Mouse (Mus musculus): Measurements from ENCODE around the gene Rasgef1b. TPM values are rescaled to one million over a fixed set of nuclear protein-coding genes. Genes with fewer than 3 reads are reported as not detected.

Gene Rasgef1b
- polyA plus RNA-seq, 1 experiment from 2014 or later, result 66.1 TPM

- Histone ChIP-seq H3K4me2 (no peak overlapping the region), H3K27me3 (no peaks in the 10 kb centered on the region), H3K9ac (no peak overlapping the region), H3K4me1 (replicated peaks) (0 out of 2 replicates have a peak, but pooled peaks cover 3% of the 10 kb centered on the region), H3K36me3 (no peaks in the 10 kb centered on the region), H3K4me3 (no peak overlapping the region), H3K9me3 (no peaks in the 10 kb centered on the region), H3K27ac (replicated peaks) (no peak overlapping the region)
- WGBS, result 88% methylated on average over 4 of the region's 4 CpGs
- ATAC-seq (ENCODE audit: low read depth), result no peak
Measured at GRCm38 (mm10) chr5:99422856-99423255, 306.0 kb downstream of the Rasgef1b start.

GRCm38 (mm10) chr5:99422092-99422491 is 306.8 kb downstream of the Rasgef1b start:
- H3K9me3 ChIP-seq, result no peaks in the 10 kb centered on the region
- ATAC-seq (ENCODE audit: low read depth), result no peak
- no peak overlapping the region for H3K9ac ChIP-seq
- H3K4me1 ChIP-seq (replicated peaks), result no peaks in the 10 kb centered on the region
- no peaks in the 10 kb centered on the region for H3K36me3 ChIP-seq
- H3K4me3 ChIP-seq, result no peak overlapping the region
- H3K27ac ChIP-seq (replicated peaks), result no peak overlapping the region
- H3K4me2 ChIP-seq, result no peak overlapping the region
- WGBS, result 86% methylated on average over 6 of the region's 6 CpGs
- no peaks in the 10 kb centered on the region for H3K27me3 ChIP-seq

GRCm38 (mm10) chr5:99419872-99420271 is 309.0 kb downstream of the Rasgef1b start:
- Histone ChIP-seq H3K9ac (no peak overlapping the region), H3K27ac (replicated peaks) (no peak overlapping the region), H3K36me3 (no peaks in the 10 kb centered on the region), H3K4me1 (replicated peaks) (no peaks in the 10 kb centered on the region), H3K4me2 (no peak overlapping the region), H3K4me3 (no peak overlapping the region), H3K27me3 (no peaks in the 10 kb centered on the region), H3K9me3 (no peaks in the 10 kb centered on the region)
- WGBS, result 77% methylated on average over 2 of the region's 2 CpGs
- ATAC-seq (ENCODE audit: low read depth), result no peak

GRCm38 (mm10) chr5:99416902-99417301 is 312.0 kb downstream of the Rasgef1b start:
- H3K4me2 ChIP-seq, result no peak overlapping the region
- no peaks in the 10 kb centered on the region for H3K4me1 ChIP-seq (replicated peaks)
- no peak overlapping the region for H3K9ac ChIP-seq
- ATAC-seq (ENCODE audit: low read depth), result no peak
- WGBS, result 84% methylated on average over 21 of the region's 21 CpGs
- H3K9me3 ChIP-seq, result no peaks in the 10 kb centered on the region
- H3K4me3 ChIP-seq, result no peak overlapping the region
- H3K27me3 ChIP-seq, result no peaks in the 10 kb centered on the region
- no peaks in the 10 kb centered on the region for H3K36me3 ChIP-seq
- H3K27ac ChIP-seq (replicated peaks), result no peak overlapping the region

DNA sequence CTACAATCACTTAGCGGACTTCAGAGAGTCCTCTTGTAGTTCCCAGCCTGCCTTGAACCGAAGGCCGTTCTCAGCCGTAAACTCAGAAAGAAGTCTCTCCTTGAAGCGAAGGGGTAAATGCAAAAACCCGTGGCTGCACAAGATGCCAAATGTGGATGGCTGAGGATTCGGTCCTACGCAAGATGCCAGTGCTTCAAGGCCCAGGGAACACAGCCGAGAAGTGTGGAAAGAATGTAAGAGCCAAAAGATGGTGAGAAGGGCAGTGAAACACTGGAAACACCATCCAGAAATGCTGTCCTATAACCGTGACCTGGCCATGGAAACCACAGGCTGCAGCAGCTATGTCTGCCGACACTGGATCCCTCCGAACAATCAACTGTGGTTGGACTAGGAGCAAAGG is 313.2 kb downstream of the Rasgef1b start:
- WGBS, result 91% methylated on average over 12 of the region's 12 CpGs

GRCm38 (mm10) chr5:99415049-99415448 is 313.8 kb downstream of the Rasgef1b start:
- Histone ChIP-seq H3K27me3 (no peaks in the 10 kb centered on the region), H3K4me2 (no peak overlapping the region), H3K9me3 (no peaks in the 10 kb centered on the region), H3K36me3 (no peaks in the 10 kb centered on the region), H3K4me1 (replicated peaks) (no peaks in the 10 kb centered on the region), H3K27ac (replicated peaks) (no peak overlapping the region), H3K9ac (no peak overlapping the region), H3K4me3 (no peak overlapping the region)
- no peak for ATAC-seq (ENCODE audit: low read depth)
- WGBS, result 88% methylated on average over 2 of the region's 2 CpGs

More for the DNA sequence above, 313.2 kb downstream of the Rasgef1b start:
- H3K9me3 ChIP-seq, result no peaks in the 10 kb centered on the region
- ATAC-seq (ENCODE audit: low read depth), result no peak
- H3K9ac ChIP-seq, result no peak overlapping the region
- no peaks in the 10 kb centered on the region for H3K27me3 ChIP-seq
- no peak overlapping the region for H3K4me3 ChIP-seq
- H3K4me1 ChIP-seq (replicated peaks), result no peaks in the 10 kb centered on the region
- H3K4me2 ChIP-seq, result no peak overlapping the region
- H3K27ac ChIP-seq (replicated peaks), result no peak overlapping the region
- no peaks in the 10 kb centered on the region for H3K36me3 ChIP-seq

DNA sequence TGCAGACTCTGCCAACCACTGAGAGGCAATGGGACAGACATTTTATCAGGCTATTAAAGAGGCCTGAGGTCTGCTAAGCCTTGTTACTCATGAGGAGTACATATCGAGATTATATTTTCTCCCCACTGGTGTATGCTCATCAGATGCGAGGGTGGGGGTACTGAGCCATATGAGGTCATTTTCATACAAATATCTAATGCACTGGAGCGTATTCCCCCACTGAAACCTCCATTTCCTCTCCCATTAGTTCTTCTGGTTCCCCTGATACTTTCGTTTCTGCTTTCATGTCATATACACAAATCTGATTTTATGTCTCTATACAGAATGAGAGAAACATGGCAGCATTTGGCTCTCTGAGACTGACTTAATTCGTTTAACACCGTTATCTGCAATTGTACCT is 314.6 kb downstream of the Rasgef1b start:
- ATAC-seq (ENCODE audit: low read depth), result no peak
- Histone ChIP-seq H3K9ac (no peak overlapping the region), H3K4me1 (replicated peaks) (no peaks in the 10 kb centered on the region), H3K9me3 (no peaks in the 10 kb centered on the region), H3K27me3 (no peaks in the 10 kb centered on the region), H3K4me3 (no peak overlapping the region), H3K36me3 (no peaks in the 10 kb centered on the region), H3K4me2 (no peak overlapping the region), H3K27ac (replicated peaks) (no peak overlapping the region)
- WGBS, result 81% methylated on average over 6 of the region's 6 CpGs

- Histone ChIP-seq H3K9ac (no peak overlapping the region), H3K4me1 (replicated peaks) (no peaks in the 10 kb centered on the region), H3K36me3 (no peaks in the 10 kb centered on the region), H3K27me3 (no peaks in the 10 kb centered on the region), H3K27ac (replicated peaks) (no peak overlapping the region), H3K9me3 (no peaks in the 10 kb centered on the region), H3K4me3 (no peak overlapping the region), H3K4me2 (no peak overlapping the region)
- ATAC-seq (ENCODE audit: low read depth), result no peak
- WGBS, result 70% methylated on average over 1 of the region's 1 CpGs
Measured at GRCm38 (mm10) chr5:99413851-99414250, 315.0 kb downstream of the Rasgef1b start.

DNA sequence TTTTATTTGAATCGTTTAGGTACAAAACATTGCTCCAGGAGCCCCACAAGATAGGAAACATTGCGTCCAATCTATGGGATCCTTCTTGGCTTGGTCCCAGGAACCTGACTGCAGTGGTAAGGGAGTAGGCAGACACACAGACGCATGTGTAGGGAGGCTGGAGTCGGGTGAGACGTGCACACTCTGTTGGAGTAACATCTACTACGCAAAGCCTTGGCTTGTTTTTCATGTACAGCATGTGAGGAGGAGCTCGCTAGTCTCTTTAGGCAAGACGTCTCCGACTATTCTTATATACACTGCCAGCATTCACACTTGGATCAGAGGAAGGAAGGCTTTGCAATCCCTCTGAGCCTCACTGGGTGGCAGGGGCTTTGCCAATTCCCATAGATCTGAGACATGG is 315.5 kb downstream of the Rasgef1b start:
- no peaks in the 10 kb centered on the region for H3K9me3 ChIP-seq
- 91% methylated on average over 9 of the region's 9 CpGs for WGBS
- H3K27me3 ChIP-seq, result no peaks in the 10 kb centered on the region
- no peaks in the 10 kb centered on the region for H3K4me1 ChIP-seq (replicated peaks)
- no peak overlapping the region for H3K9ac ChIP-seq
- no peak overlapping the region for H3K27ac ChIP-seq (replicated peaks)
- no peak overlapping the region for H3K4me2 ChIP-seq
- ATAC-seq (ENCODE audit: low read depth), result no peak
- H3K36me3 ChIP-seq, result no peaks in the 10 kb centered on the region
- no peak overlapping the region for H3K4me3 ChIP-seq

DNA sequence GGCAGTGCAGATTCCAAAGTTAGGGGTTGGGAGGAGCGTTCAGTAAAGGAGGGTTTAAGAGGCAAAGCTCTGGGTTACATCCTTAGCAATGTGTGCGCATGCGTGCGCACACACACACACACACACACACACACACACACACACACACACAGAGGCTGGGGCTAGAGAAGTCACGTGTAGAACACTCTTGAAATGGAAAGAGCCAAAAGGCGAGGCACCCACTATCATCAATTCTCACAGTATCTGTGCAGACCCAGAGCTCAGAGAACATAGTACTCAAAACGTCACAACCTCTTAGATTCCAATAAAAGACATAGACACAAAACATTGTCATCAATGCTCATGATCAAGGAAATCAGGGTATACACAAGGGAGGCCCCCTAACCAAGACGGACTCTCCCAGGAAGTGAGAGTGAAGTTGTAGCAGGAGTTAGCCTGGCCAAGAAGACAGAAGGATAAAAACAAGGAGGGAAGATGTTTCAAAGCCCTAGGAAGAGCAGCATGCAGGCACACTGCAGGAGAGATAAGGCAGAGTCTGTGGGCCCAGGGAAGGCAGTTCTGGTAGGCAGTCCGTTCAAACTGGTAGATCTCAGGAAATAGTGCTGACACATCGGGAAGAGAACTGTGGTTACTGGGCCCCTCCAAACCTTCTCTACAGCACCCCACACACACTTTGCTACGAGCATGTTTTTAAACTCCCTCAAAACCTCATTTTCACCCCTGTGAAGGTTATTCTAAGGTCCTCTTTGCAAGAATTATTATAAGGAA is 324.3 kb downstream of the Rasgef1b start:
- Histone ChIP-seq H3K9me3 (no peaks in the 10 kb centered on the region), H3K36me3 (no peaks in the 10 kb centered on the region), H3K9ac (no peak overlapping the region), H3K4me3 (no peak overlapping the region), H3K4me2 (no peak overlapping the region), H3K27ac (replicated peaks) (no peak overlapping the region), H3K4me1 (replicated peaks) (peaks cover 50% of the 10 kb centered on the region), H3K27me3 (no peaks in the 10 kb centered on the region)
- 88% methylated on average over 11 of the region's 11 CpGs for WGBS
- ATAC-seq (ENCODE audit: low read depth), result no peak

GRCm38 (mm10) chr5:99403325-99403724 is 325.5 kb downstream of the Rasgef1b start:
- Histone ChIP-seq H3K4me3 (no peak overlapping the region), H3K27me3 (no peaks in the 10 kb centered on the region), H3K9ac (no peak overlapping the region), H3K36me3 (no peaks in the 10 kb centered on the region), H3K9me3 (no peaks in the 10 kb centered on the region), H3K27ac (replicated peaks) (peak overlapping the region; percentile 75), H3K4me2 (no peak overlapping the region), H3K4me1 (replicated peaks) (peaks cover 62% of the 10 kb centered on the region)
- 63% methylated on average over 5 of the region's 5 CpGs for WGBS
- no peak for ATAC-seq (ENCODE audit: low read depth)

- Histone ChIP-seq H3K27ac (replicated peaks) (peak overlapping the region; percentile 75), H3K9ac (0 out of 2 replicates have a peak overlapping the region, but pooled peaks have one; percentile 22), H3K4me2 (no peak overlapping the region), H3K27me3 (no peaks in the 10 kb centered on the region), H3K9me3 (no peaks in the 10 kb centered on the region), H3K4me3 (no peak overlapping the region), H3K4me1 (replicated peaks) (peaks cover 67% of the 10 kb centered on the region), H3K36me3 (no peaks in the 10 kb centered on the region)
- WGBS, result 18% methylated on average over 2 of the region's 2 CpGs
- ATAC-seq (ENCODE audit: low read depth), result peak; percentile 57
Measured at GRCm38 (mm10) chr5:99402784-99403183, 326.1 kb downstream of the Rasgef1b start.

- 21% methylated on average over 7 of the region's 7 CpGs for WGBS
- H3K36me3 ChIP-seq, result no peaks in the 10 kb centered on the region
- H3K27me3 ChIP-seq, result no peaks in the 10 kb centered on the region
- peak overlapping the region; percentile 75 for H3K27ac ChIP-seq (replicated peaks)
- ATAC-seq (ENCODE audit: low read depth), result peak; percentile 45
- peaks cover 69% of the 10 kb centered on the region for H3K4me1 ChIP-seq (replicated peaks)
- 0 out of 2 replicates have a peak overlapping the region, but pooled peaks have one; percentile 22 for H3K9ac ChIP-seq
- H3K4me2 ChIP-seq, result no peak overlapping the region
- no peaks in the 10 kb centered on the region for H3K9me3 ChIP-seq
- no peak overlapping the region for H3K4me3 ChIP-seq
Measured at GRCm38 (mm10) chr5:99402297-99402696, 326.6 kb downstream of the Rasgef1b start.
